Mouse (Mus musculus): ENCODE measurements around the gene Sh3gl2. TPM values are rescaled to one million over a fixed set of nuclear protein-coding genes. Genes with fewer than 3 reads are reported as not detected.

Gene Sh3gl2
- polyA plus RNA-seq, 2 experiments = 3.1 to 5.2 TPM

DNA sequence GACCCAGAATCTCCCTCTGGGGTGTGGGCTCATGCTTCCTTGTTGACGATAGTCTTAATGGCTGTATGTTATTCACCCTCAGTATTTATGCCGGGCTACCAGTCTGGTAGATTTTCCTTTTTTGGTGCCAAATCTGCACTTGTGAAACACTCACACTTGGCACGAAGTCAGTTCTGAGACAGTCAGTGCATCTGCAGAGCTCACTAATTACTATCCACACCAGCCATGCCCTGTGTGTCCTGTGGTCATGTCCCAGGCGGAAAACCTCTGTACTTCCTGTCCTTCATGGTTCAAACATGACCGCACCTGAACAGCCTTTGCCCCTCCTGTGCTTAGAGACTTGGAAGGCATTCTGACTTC lies 23.6 kb downstream of the Sh3gl2 start:
- DNase-seq (ENCODE audit: low spot score) (no peak), ATAC-seq (ENCODE audit: low FRiP score, low read depth) (no peak)
- Histone ChIP-seq H3K9me3 (ENCODE audit: control insufficient read depth, low read length) (no peaks in the 10 kb centered on the region), H3K4me1 (ENCODE audit: control insufficient read depth, insufficient read depth, low read length) (peaks cover 3% of the 10 kb centered on the region; the same call in 1 of the 2 replicates), H3K4me3 (replicated peaks; ENCODE audit: low read length) (no peak overlapping the region), H3K9ac (ENCODE audit: low read depth, low read length, severe bottlenecking) (no peak overlapping the region), H3K4me2 (replicated peaks; ENCODE audit: low read depth, low read length, severe bottlenecking) (no peak overlapping the region), H3K27me3 (ENCODE audit: control insufficient read depth, insufficient read depth, low read length) (no peaks in the 10 kb centered on the region), H3K27ac (replicated peaks; ENCODE audit: low read depth, low read length) (no peak overlapping the region), H3K36me3 (ENCODE audit: control insufficient read depth, insufficient read depth, low read length) (no peaks in the 10 kb centered on the region)
- TF ChIP-seq POLR2A (IDR thresholded peaks at IDR 0.05; ENCODE audit: borderline replicate concordance, extremely low read depth, insufficient read depth, insufficient read length) = no peak
- WGBS = 80% methylated on average over 5 of the region's 5 CpGs

DNA sequence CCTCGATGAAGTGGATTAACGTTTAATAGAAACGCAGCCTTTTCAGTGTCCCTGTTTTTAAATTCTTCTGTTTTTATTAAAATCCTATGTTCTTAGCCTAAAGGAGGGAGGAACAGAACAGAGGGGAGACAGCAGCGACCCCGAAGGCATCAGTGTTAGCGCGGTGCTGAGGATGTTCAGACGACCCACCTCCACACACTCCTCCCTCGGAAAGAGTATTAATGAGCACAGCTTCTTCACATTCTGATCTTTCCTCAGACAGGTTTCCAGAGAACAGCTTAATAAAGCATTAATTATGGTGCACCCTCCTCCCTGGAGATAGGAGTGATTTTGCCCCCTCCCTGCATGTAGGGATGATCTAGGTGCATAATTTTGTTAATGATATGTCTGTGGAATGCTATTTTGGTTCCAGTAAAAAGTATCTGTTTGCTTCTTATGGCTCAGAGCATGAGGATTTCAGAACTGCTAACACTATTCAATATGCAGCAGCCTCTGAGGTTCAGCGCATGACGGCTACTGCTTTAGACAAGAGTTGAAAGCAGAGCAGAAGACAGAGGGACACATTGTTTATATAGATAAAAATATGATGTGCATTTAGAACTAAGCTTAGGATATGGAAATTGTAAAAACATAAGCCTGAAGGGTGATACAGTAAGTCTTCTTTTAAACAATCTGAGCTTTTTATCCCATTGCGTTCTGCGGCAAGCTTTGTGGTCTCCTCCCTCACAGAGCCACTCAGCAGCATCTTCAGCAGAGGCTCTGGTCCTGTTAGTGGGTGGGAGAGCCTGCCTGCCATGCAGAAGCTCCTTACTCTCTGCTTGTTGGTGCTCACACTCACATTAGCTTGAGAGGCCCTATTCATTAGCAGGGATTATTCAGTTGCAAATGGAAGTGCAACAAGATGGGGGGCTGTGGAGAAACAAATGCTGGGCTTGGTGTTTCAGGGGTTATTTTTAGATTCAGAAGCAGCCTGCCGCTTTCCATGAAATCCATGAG lies 27.8 kb downstream of the Sh3gl2 start:
- 68% methylated on average over 14 of the region's 14 CpGs for WGBS
- Histone ChIP-seq H3K4me2 (replicated peaks; ENCODE audit: low read depth, low read length, severe bottlenecking) (no peak overlapping the region), H3K9me3 (ENCODE audit: control insufficient read depth, low read length) (no peaks in the 10 kb centered on the region), H3K4me1 (ENCODE audit: control insufficient read depth, insufficient read depth, low read length) (peaks cover 3% of the 10 kb centered on the region; the same call in 1 of the 2 replicates), H3K27ac (replicated peaks; ENCODE audit: low read depth, low read length) (no peak overlapping the region), H3K27me3 (ENCODE audit: control insufficient read depth, insufficient read depth, low read length) (no peaks in the 10 kb centered on the region), H3K36me3 (ENCODE audit: control insufficient read depth, insufficient read depth, low read length) (no peaks in the 10 kb centered on the region), H3K9ac (ENCODE audit: low read depth, low read length, severe bottlenecking) (no peak overlapping the region), H3K4me3 (replicated peaks; ENCODE audit: low read length) (no peak overlapping the region)
- ATAC-seq (ENCODE audit: low FRiP score, low read depth) = no peak
- TF ChIP-seq POLR2A (IDR thresholded peaks at IDR 0.05; ENCODE audit: borderline replicate concordance, extremely low read depth, insufficient read depth, insufficient read length) = no peak
- DNase-seq (ENCODE audit: low spot score) = no peak

DNA sequence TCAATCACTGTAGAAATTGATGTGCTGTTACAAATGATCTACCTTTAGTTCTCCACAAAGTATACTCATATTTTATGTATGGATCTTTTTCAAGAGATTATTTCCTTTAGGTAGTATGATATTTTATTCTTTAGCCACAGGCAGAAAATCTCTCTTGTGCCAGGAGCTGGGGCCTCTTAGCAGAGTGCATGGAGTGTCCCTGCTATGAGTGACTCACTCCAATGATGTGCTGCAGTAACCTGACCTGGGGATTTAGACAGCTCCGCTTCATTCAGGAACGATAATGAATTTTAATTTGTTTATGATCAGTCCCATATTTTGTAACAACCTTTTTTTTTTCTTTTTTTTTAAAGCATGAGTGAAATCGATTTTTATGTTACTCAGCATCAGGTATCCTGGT lies 36.7 kb downstream of the Sh3gl2 start:
- DNase-seq (ENCODE audit: low spot score) (no peak), ATAC-seq (ENCODE audit: low FRiP score, low read depth) (no peak)
- Histone ChIP-seq H3K4me3 (replicated peaks; ENCODE audit: low read length) (no peak overlapping the region), H3K9me3 (ENCODE audit: control insufficient read depth, low read length) (no peaks in the 10 kb centered on the region), H3K27me3 (ENCODE audit: control insufficient read depth, insufficient read depth, low read length) (no peaks in the 10 kb centered on the region), H3K4me1 (ENCODE audit: control insufficient read depth, insufficient read depth, low read length) (no peaks in the 10 kb centered on the region), H3K4me2 (replicated peaks; ENCODE audit: low read depth, low read length, severe bottlenecking) (no peak overlapping the region), H3K27ac (replicated peaks; ENCODE audit: low read depth, low read length) (no peak overlapping the region), H3K9ac (ENCODE audit: low read depth, low read length, severe bottlenecking) (no peak overlapping the region), H3K36me3 (ENCODE audit: control insufficient read depth, insufficient read depth, low read length) (no peaks in the 10 kb centered on the region)
- no peak for TF ChIP-seq POLR2A (IDR thresholded peaks at IDR 0.05; ENCODE audit: borderline replicate concordance, extremely low read depth, insufficient read depth, insufficient read length)
- WGBS = 86% methylated on average over 3 of the region's 3 CpGs

DNA sequence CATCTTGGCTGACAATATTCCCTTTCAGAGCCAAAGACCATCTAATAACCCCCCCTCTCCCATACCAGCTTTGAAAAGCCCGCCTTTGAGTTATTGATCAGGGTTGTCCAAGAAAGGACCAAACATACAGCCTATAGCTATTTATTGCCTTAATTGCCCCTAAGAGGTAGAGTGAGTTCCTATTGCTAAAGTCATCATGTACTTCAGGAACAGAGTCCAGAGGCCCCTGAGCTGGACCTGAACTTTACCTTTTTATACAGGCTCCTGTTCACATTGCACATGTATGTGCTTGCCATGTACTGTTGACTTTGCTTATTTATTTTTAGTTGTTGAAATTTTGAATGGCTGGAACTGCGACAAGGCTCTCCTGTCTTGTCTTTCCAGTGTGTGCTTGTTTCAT lies 37.6 kb downstream of the Sh3gl2 start:
- H3K9me3 ChIP-seq (ENCODE audit: control insufficient read depth, low read length) = no peaks in the 10 kb centered on the region
- 89% methylated on average over 2 of the region's 2 CpGs for WGBS
- no peak overlapping the region for H3K9ac ChIP-seq (ENCODE audit: low read depth, low read length, severe bottlenecking)
- H3K4me1 ChIP-seq (ENCODE audit: control insufficient read depth, insufficient read depth, low read length) = no peaks in the 10 kb centered on the region
- TF ChIP-seq POLR2A (IDR thresholded peaks at IDR 0.05; ENCODE audit: borderline replicate concordance, extremely low read depth, insufficient read depth, insufficient read length) = no peak
- ATAC-seq (ENCODE audit: low FRiP score, low read depth) = no peak
- no peaks in the 10 kb centered on the region for H3K27me3 ChIP-seq (ENCODE audit: control insufficient read depth, insufficient read depth, low read length)
- H3K4me3 ChIP-seq (replicated peaks; ENCODE audit: low read length) = no peak overlapping the region
- DNase-seq (ENCODE audit: low spot score) = no peak
- H3K36me3 ChIP-seq (ENCODE audit: control insufficient read depth, insufficient read depth, low read length) = no peaks in the 10 kb centered on the region
- H3K27ac ChIP-seq (replicated peaks; ENCODE audit: low read depth, low read length) = no peak overlapping the region
- no peak overlapping the region for H3K4me2 ChIP-seq (replicated peaks; ENCODE audit: low read depth, low read length, severe bottlenecking)

DNA sequence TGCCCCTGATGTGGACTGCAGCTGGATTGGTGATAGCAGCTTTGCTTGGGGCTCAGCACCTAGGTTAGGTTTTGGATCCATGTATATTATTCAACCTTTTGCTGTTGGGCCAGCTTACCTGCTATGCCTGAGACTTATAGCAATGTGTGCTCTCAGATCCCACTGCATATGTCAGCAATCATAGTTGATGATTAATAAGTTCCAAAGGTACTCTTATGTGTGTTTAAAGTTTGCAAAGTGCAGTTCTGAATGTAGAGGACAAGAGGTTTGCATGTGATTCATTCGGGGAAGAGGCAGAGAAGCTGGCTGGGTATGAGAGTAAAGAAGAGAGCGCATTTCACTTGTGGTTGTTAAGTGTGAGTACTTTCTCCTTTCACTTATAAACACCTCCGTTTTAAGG lies 43.7 kb downstream of the Sh3gl2 start:
- DNase-seq (ENCODE audit: low spot score) (no peak), ATAC-seq (ENCODE audit: low FRiP score, low read depth) (no peak)
- Histone ChIP-seq H3K27me3 (ENCODE audit: control insufficient read depth, insufficient read depth, low read length) (no peaks in the 10 kb centered on the region), H3K4me1 (ENCODE audit: control insufficient read depth, insufficient read depth, low read length) (no peaks in the 10 kb centered on the region), H3K9me3 (ENCODE audit: control insufficient read depth, low read length) (no peaks in the 10 kb centered on the region), H3K36me3 (ENCODE audit: control insufficient read depth, insufficient read depth, low read length) (no peaks in the 10 kb centered on the region), H3K4me3 (replicated peaks; ENCODE audit: low read length) (no peak overlapping the region), H3K4me2 (replicated peaks; ENCODE audit: low read depth, low read length, severe bottlenecking) (no peak overlapping the region), H3K9ac (ENCODE audit: low read depth, low read length, severe bottlenecking) (no peak overlapping the region), H3K27ac (replicated peaks; ENCODE audit: low read depth, low read length) (no peak overlapping the region)
- 77% methylated on average over 3 of the region's 3 CpGs for WGBS
- TF ChIP-seq POLR2A (IDR thresholded peaks at IDR 0.05; ENCODE audit: borderline replicate concordance, extremely low read depth, insufficient read depth, insufficient read length) = no peak
